27 mouse cellular contexts compared by ENCODE assay signal in the genomic region with DNA sequence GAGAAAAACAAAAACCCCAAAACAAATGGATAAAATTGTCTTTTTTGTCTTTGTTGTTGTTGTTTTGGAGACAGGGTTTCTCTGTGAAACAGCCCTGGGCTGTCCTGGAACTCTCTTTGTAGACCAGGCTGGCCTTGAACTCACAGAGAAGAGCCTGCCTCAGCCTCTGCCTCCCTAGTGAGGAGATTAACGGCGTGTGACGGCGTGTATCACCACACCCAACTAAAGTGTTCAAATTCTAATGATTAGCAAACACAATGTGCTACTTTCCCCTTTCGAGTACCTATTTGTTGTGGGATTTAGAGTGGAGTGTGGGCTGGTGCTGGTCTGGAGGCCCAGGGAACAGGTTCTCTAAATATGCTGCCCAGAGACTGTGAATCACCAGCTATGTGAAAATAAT. TPM values are rescaled to one million over a fixed set of nuclear protein-coding genes. Genes with fewer than 3 reads are reported as not detected.
DNase-seq lines count a peak whose midpoint lies in the region; ATAC-seq and TF ChIP-seq lines count a peak whose summit lies in the region.
"Had no signal": no experiment of that assay in that cellular context is flagged by ENCODE, and none has a peak within 500 bp of the region (broad histone marks: within the 10 kb centered on the region; RNA-seq: fewer than 3 reads in every experiment).

No protein-coding gene starts in this region.

- ATAC-seq in hindbrain, embryonic 15.5 days (ENCODE audit: low FRiP score, low read depth), result no peak
- ATAC-seq in hindbrain, embryonic 11.5 days (ENCODE audit: low FRiP score), result no peak
- no peak for ATAC-seq in megakaryocyte, adult 5-6 weeks (ENCODE audit: poor library complexity, severe bottlenecking)
- no peak for ATAC-seq in liver, postnatal 0 days
- ATAC-seq: activated CD4-positive, CD25-positive, alpha-beta regulatory T cell, adult 4 months; CD4-positive, CD25-positive, alpha-beta regulatory T cell, adult 4 months; forebrain, embryonic 14.5 days; Patski had no signal

- TF ChIP-seq CTCF in E14TG2a.4 (conservative IDR thresholded peaks at IDR 0.05; ENCODE audit: low read length), result no peak
- no peak for TF ChIP-seq CTCF in liver, postnatal 0 days (IDR thresholded peaks at IDR 0.05; ENCODE audit: low read depth)

- TF ChIP-seq EP300 in liver, postnatal 0 days (IDR thresholded peaks at IDR 0.05; ENCODE audit: low read depth), result no peak

- 0 out of 2 replicates have a peak overlapping the region, but pooled peaks have one; percentile 27 for H3K27ac ChIP-seq in hindbrain, embryonic 15.5 days (replicated peaks)
- H3K27ac ChIP-seq in hindbrain, embryonic 11.5 days (ENCODE audit: low read depth, low read length), result no peak overlapping the region
- no peak overlapping the region for H3K27ac ChIP-seq in liver, postnatal 0 days (ENCODE audit: low read depth)
- H3K27ac ChIP-seq: gastrocnemius, adult 2 months; hindbrain, embryonic 10.5 days; kidney, embryonic 15.5 days; liver, embryonic 14.5 days; lung, embryonic 15.5 days; midbrain, embryonic 12.5 days had no signal

- no peak overlapping the region for H3K4me2 ChIP-seq in hindbrain, embryonic 15.5 days
- H3K4me2 ChIP-seq in hindbrain, embryonic 11.5 days (replicated peaks; ENCODE audit: low read depth, low read length), result no peak overlapping the region
- no peak overlapping the region for H3K4me2 ChIP-seq in liver, postnatal 0 days (ENCODE audit: low read depth, low read length)
- H3K4me2 ChIP-seq: heart, embryonic 12.5 days; kidney, embryonic 15.5 days; midbrain, embryonic 12.5 days had no signal

- no peak for DNase-seq in hindbrain, embryonic 11.5 days (ENCODE audit: low spot score)
- peak; percentile 10 for DNase-seq in liver, postnatal 0 days
- DNase-seq in adrenal gland, postnatal 10 days, result no peak
- DNase-seq: adrenal gland, adult 8-10 months; cerebellum, adult 18-20 months; embryo, embryonic 11 days; gastrocnemius, adult 2 months; heart, postnatal 10 days; kidney, adult 11 months; kidney, postnatal 36 days; layer of hippocampus, adult 9-11 months had no signal

- no peak overlapping the region for H3K9ac ChIP-seq in hindbrain, embryonic 15.5 days
- no peak overlapping the region for H3K9ac ChIP-seq in hindbrain, embryonic 11.5 days (ENCODE audit: low read depth, low read length)
- no peak overlapping the region; the same call in 1 of the 2 replicates for H3K9ac ChIP-seq in liver, postnatal 0 days (replicated peaks)
- H3K9ac ChIP-seq: heart, embryonic 12.5 days; kidney, embryonic 15.5 days; liver, embryonic 14.5 days; lung, embryonic 15.5 days; midbrain, embryonic 12.5 days had no signal

- H3K36me3 ChIP-seq in hindbrain, embryonic 15.5 days, result peaks cover 13% of the 10 kb centered on the region
- H3K36me3 ChIP-seq in hindbrain, embryonic 11.5 days (ENCODE audit: control insufficient read depth, insufficient read depth, low read length), result peaks cover 8% of the 10 kb centered on the region
- H3K36me3 ChIP-seq in megakaryocyte, embryonic 14.5 days (replicated peaks; ENCODE audit: low read length), result peaks cover 57% of the 10 kb centered on the region
- peaks cover 69% of the 10 kb centered on the region for H3K36me3 ChIP-seq in E14TG2a.4 (ENCODE audit: insufficient read depth, low read length)
- H3K36me3 ChIP-seq in liver, postnatal 0 days (replicated peaks; ENCODE audit: insufficient read depth, low read length), result peaks cover 21% of the 10 kb centered on the region

- no peaks in the 10 kb centered on the region for H3K27me3 ChIP-seq in hindbrain, embryonic 15.5 days
- no peaks in the 10 kb centered on the region for H3K27me3 ChIP-seq in hindbrain, embryonic 11.5 days (ENCODE audit: control insufficient read depth, insufficient read depth, low read length)
- H3K27me3 ChIP-seq in megakaryocyte, embryonic 14.5 days (replicated peaks), result no peaks in the 10 kb centered on the region
- no peaks in the 10 kb centered on the region for H3K27me3 ChIP-seq in E14TG2a.4 (ENCODE audit: insufficient read depth, low read length)
- no peaks in the 10 kb centered on the region for H3K27me3 ChIP-seq in liver, postnatal 0 days (ENCODE audit: insufficient read depth, low read length)
- H3K27me3 ChIP-seq: heart, embryonic 12.5 days; kidney, embryonic 15.5 days; lung, embryonic 15.5 days; midbrain, embryonic 12.5 days; Patski had no signal

- WGBS in hindbrain, embryonic 15.5 days, result 83% methylated on average over 5 of the region's 5 CpGs
- WGBS in hindbrain, embryonic 11.5 days, result 89% methylated on average over 5 of the region's 5 CpGs
- 86% methylated on average over 5 of the region's 5 CpGs for WGBS in liver, postnatal 0 days (ENCODE audit: insufficient replicate concordance)

- peaks cover 39% of the 10 kb centered on the region for H3K4me1 ChIP-seq in hindbrain, embryonic 15.5 days (replicated peaks)
- peaks cover 3% of the 10 kb centered on the region; the same call in 1 of the 2 replicates for H3K4me1 ChIP-seq in hindbrain, embryonic 11.5 days (replicated peaks; ENCODE audit: control insufficient read depth, insufficient read depth, low read length)
- H3K4me1 ChIP-seq in megakaryocyte, embryonic 14.5 days, result peaks cover 81% of the 10 kb centered on the region
- peaks cover 83% of the 10 kb centered on the region for H3K4me1 ChIP-seq in E14TG2a.4 (replicated peaks; ENCODE audit: low read depth, low read length)
- peaks cover 13% of the 10 kb centered on the region for H3K4me1 ChIP-seq in liver, postnatal 0 days (ENCODE audit: insufficient read depth)

- no peak overlapping the region for H3K4me3 ChIP-seq in hindbrain, embryonic 15.5 days
- H3K4me3 ChIP-seq in hindbrain, embryonic 11.5 days (ENCODE audit: low read depth, low read length), result no peak overlapping the region
- peak overlapping the region; percentile 79 for H3K4me3 ChIP-seq in megakaryocyte, embryonic 14.5 days (replicated peaks)
- H3K4me3 ChIP-seq in E14TG2a.4 (replicated peaks; ENCODE audit: low read length), result peak overlapping the region; percentile 95
- no peak overlapping the region for H3K4me3 ChIP-seq in liver, postnatal 0 days (ENCODE audit: low read depth, low read length)
- H3K4me3 ChIP-seq: gastrocnemius, adult 2 months; heart, embryonic 12.5 days; lung, embryonic 15.5 days; midbrain, embryonic 12.5 days; myocyte had no signal

- no peaks in the 10 kb centered on the region for H3K9me3 ChIP-seq in hindbrain, embryonic 15.5 days
- no peaks in the 10 kb centered on the region for H3K9me3 ChIP-seq in hindbrain, embryonic 11.5 days (ENCODE audit: control insufficient read depth, low read length)
- no peaks in the 10 kb centered on the region for H3K9me3 ChIP-seq in megakaryocyte, embryonic 14.5 days
- H3K9me3 ChIP-seq in E14TG2a.4 (ENCODE audit: low read length), result no peaks in the 10 kb centered on the region
- no peaks in the 10 kb centered on the region for H3K9me3 ChIP-seq in liver, postnatal 0 days (ENCODE audit: low read length)
- H3K9me3 ChIP-seq: G1E; heart, embryonic 12.5 days; hindbrain, embryonic 10.5 days; kidney, embryonic 15.5 days; lung, embryonic 15.5 days; midbrain, embryonic 12.5 days had no signal

RNA-seq across cellular contexts. Expression of a gene that starts 1.9 kb away (rescaled TPM):
- polyA plus RNA-seq in hindbrain, embryonic 15.5 days (2015; fragmentation: Nextera tagmentation; extraction: Ambion mirVana), result 83.6 and 97.5 TPM in 2 replicates
- 45.3 and 54.4 TPM in 2 replicates for polyA plus RNA-seq in hindbrain, embryonic 11.5 days (2014; fragmentation: Nextera tagmentation; extraction: Ambion mirVana)
- polyA plus RNA-seq in megakaryocyte, embryonic 14.5 days (2012; ENCODE audit: insufficient read depth, low replicate concordance), result 56.6 and 193 TPM in 2 replicates
- total RNA-seq in megakaryocyte, adult 5-6 weeks (2015), result 34.2 and 48.8 TPM in 2 replicates
- 35.2 TPM in 2 replicates for total RNA-seq in megakaryocyte, adult 5-6 weeks (2017)
- polyA plus RNA-seq in liver, postnatal 0 days (2015; fragmentation: Nextera tagmentation; extraction: Ambion mirVana), result 9.1 and 9.7 TPM in 2 replicates
- 100 to 1,000 TPM in 1 of 2 experiments, 10 to 100 TPM in 1; 66.0 to 134 TPM for total RNA-seq in adrenal gland, postnatal 10 days (2021)

RNA-seq across cellular contexts. Expression of a gene that starts 15.3 kb away (rescaled TPM):
- polyA plus RNA-seq in hindbrain, embryonic 15.5 days (2015; fragmentation: Nextera tagmentation; extraction: Ambion mirVana), result 4.4 and 5.7 TPM in 2 replicates
- 1.9 TPM in 2 replicates for polyA plus RNA-seq in hindbrain, embryonic 11.5 days (2014; fragmentation: Nextera tagmentation; extraction: Ambion mirVana)
- polyA plus RNA-seq in megakaryocyte, embryonic 14.5 days (2012; ENCODE audit: insufficient read depth, low replicate concordance), result 1.6 and 5.1 TPM in 2 replicates
- 2.6 and 3.0 TPM in 2 replicates for total RNA-seq in megakaryocyte, adult 5-6 weeks (2015)
- total RNA-seq in megakaryocyte, adult 5-6 weeks (2017), result 4.1 and 5.2 TPM in 2 replicates
- 2.8 TPM in 2 replicates for polyA plus RNA-seq in liver, postnatal 0 days (2015; fragmentation: Nextera tagmentation; extraction: Ambion mirVana)
- total RNA-seq in adrenal gland, postnatal 10 days (2021), result 1 to 10 TPM; 5.5 to 9.8 TPM

RNA-seq across cellular contexts. Expression of a gene that starts 15.7 kb away (rescaled TPM):
- 158 and 181 TPM in 2 replicates for polyA plus RNA-seq in hindbrain, embryonic 15.5 days (2015; fragmentation: Nextera tagmentation; extraction: Ambion mirVana)
- polyA plus RNA-seq in hindbrain, embryonic 11.5 days (2014; fragmentation: Nextera tagmentation; extraction: Ambion mirVana), result 61.0 and 66.6 TPM in 2 replicates
- polyA plus RNA-seq in megakaryocyte, embryonic 14.5 days (2012; ENCODE audit: insufficient read depth, low replicate concordance), result not detected in 2 replicates
- not detected in 2 replicates for total RNA-seq in megakaryocyte, adult 5-6 weeks (2015)
- total RNA-seq in megakaryocyte, adult 5-6 weeks (2017), result not detected in 2 replicates
- polyA plus RNA-seq in liver, postnatal 0 days (2015; fragmentation: Nextera tagmentation; extraction: Ambion mirVana), result 1.9 and 3.2 TPM in 2 replicates
- total RNA-seq in adrenal gland, postnatal 10 days (2021), result 1 to 10 TPM; 6.4 to 9.1 TPM
- polyA plus RNA-seq: G1E had no signal

RNA-seq across cellular contexts. Expression of a gene that starts 29.7 kb away (rescaled TPM):
- 7.4 and 8.8 TPM in 2 replicates for polyA plus RNA-seq in hindbrain, embryonic 15.5 days (2015; fragmentation: Nextera tagmentation; extraction: Ambion mirVana)
- 19.9 and 20.7 TPM in 2 replicates for polyA plus RNA-seq in hindbrain, embryonic 11.5 days (2014; fragmentation: Nextera tagmentation; extraction: Ambion mirVana)
- polyA plus RNA-seq in megakaryocyte, embryonic 14.5 days (2012; ENCODE audit: insufficient read depth, low replicate concordance), result 634 and 2,176 TPM in 2 replicates
- not detected in 2 replicates for total RNA-seq in megakaryocyte, adult 5-6 weeks (2015)
- not detected in 2 replicates for total RNA-seq in megakaryocyte, adult 5-6 weeks (2017)
- polyA plus RNA-seq in liver, postnatal 0 days (2015; fragmentation: Nextera tagmentation; extraction: Ambion mirVana), result 8.2 and 12.1 TPM in 2 replicates
- 10 to 100 TPM; 24.8 to 25.3 TPM for total RNA-seq in adrenal gland, postnatal 10 days (2021)
- polyA plus RNA-seq: activated CD4-positive, CD25-positive, alpha-beta regulatory T cell, adult 4 months; CD4-positive, CD25-positive, alpha-beta regulatory T cell, adult 4 months had no signal

Comparison
In these comparisons a context has a peak if more than half of its experiments do, and no peak if none do; other contexts are left out.
1. H3K4me3 ChIP-seq: peak in megakaryocyte, embryonic 14.5 days (single experiment) and E14TG2a.4 (single experiment); none in hindbrain, embryonic 15.5 days (single experiment), hindbrain, embryonic 11.5 days (single experiment) and liver, postnatal 0 days (single experiment).
2. RNA of a gene that starts 15.7 kb away (polyA plus RNA-seq): 158 to 181 TPM in hindbrain, embryonic 15.5 days and 61.0 to 66.6 TPM in hindbrain, embryonic 11.5 days; 1.9 to 3.2 TPM in liver, postnatal 0 days and not detected in megakaryocyte, embryonic 14.5 days; every median in the first group is over 10 times any median in the second.